Mouse (Mus musculus) thymus, postnatal 0 days (tissue): ENCODE measurements around the gene Osbpl3. TPM values are rescaled to one million over a fixed set of nuclear protein-coding genes. Genes with fewer than 3 reads are reported as not detected.

ENCODE experiments used
- DNase-seq: peaks from one replicate; pipeline ENCODE4 v3.0.0-alpha.2; 2015; ENCODE audit warnings: low spot score
- polyA plus RNA-seq: library from polyadenylated mRNA; unstranded; fragments of >200 nt; fragmentation: Nextera tagmentation; extraction: Ambion mirVana; gene quantifications from 2 replicates; pipeline ENCODE4 v1.2.1, GENCODE M21; 2015

The Osbpl3 gene
- polyA plus RNA-seq = 6.5 and 7.7 TPM in 2 replicates

GRCm38 (mm10) chr6:50455829-50456469 is at the start of gene Osbpl3:
Osbpl3 (minus strand) TSS chr6:50456201.
- peak; percentile 87 for DNase-seq

DNA sequence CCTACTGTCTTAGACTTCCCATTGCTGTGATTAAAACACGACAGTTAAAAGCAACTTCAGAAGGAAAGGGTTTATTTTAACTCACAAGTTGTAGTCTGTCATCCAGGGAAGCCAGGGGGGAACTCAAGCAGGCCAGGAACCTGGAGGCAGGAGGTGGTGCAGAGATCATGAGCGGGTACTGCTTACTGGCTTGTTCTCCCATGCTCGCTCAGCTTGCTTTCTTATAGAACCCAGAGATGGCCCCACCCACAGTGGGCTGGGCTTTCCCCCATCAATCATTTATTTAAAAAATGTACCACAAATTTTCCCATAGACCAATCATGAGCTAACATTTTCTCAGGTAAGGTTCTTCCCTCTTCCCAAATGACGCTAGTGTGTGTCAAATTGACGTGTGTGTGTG is 49.5 kb upstream of the Osbpl3 start:
- DNase-seq = no peak

DNA sequence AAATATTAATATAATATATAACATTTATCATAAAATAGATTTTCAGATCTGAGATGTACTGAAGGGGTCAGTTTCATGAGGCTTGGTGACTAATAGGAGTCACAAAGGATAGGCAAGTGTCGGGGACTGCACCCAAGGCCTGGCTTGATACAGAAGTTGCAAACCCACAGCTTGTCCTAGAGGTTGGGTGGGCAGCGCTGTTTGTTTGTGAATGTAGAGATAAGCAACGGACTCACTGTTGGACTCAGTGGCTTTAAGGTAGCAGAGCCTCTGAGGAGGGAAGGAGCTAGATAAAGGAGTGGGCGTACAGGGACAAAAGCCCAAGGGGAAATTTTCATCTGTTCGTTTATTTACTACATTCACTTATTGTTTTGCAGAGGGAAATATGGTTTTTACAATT is 48.7 kb upstream of the Osbpl3 start:
- no peak for DNase-seq

GRCm38 (mm10) chr6:50503779-50504178 is 47.8 kb upstream of the Osbpl3 start:
- DNase-seq = no peak

GRCm38 (mm10) chr6:50503031-50503430 is 47.0 kb upstream of the Osbpl3 start:
- DNase-seq = no peak

DNA sequence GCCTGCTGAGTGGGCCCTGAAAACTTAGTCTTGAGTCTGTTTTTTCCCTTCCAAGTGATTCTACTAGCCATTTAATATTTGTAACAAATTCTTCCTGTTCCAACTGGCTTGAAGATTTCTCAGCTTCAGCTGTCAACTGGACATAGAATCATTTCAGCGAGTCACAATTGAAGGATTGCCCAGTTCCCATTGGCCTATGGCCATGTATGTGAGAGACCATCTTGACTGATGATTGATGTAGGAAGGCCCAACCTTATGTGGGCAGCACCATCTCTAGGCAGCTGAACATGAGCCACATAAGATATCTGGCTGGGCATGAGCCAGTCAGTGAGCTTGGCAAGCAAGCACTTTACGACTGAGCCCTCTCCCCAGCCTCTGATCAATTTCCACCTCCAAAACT is 42.3 kb upstream of the Osbpl3 start:
- no peak for DNase-seq

GRCm38 (mm10) chr6:50490519-50490918 is 34.5 kb upstream of the Osbpl3 start:
- no peak for DNase-seq

DNA sequence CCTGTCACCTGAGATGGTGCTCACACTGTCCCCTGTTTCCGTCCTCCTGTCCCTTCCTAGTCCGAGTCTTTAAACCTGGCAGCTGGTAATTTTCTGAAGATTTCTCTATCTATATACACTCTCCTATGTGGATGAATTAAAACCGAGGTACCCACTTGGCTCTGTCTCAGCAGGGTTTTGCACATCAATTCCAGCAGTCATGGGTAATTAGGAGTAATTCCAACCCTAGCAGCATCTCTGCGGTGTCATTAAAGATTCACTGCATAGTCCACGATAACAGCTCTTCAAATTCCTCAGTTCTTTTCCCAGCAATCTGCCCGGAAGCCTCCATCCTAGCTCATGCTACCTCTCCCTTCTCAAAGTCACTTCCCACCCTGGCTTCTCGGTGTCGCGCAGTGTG is 33.4 kb upstream of the Osbpl3 start:
- DNase-seq = no peak

DNA sequence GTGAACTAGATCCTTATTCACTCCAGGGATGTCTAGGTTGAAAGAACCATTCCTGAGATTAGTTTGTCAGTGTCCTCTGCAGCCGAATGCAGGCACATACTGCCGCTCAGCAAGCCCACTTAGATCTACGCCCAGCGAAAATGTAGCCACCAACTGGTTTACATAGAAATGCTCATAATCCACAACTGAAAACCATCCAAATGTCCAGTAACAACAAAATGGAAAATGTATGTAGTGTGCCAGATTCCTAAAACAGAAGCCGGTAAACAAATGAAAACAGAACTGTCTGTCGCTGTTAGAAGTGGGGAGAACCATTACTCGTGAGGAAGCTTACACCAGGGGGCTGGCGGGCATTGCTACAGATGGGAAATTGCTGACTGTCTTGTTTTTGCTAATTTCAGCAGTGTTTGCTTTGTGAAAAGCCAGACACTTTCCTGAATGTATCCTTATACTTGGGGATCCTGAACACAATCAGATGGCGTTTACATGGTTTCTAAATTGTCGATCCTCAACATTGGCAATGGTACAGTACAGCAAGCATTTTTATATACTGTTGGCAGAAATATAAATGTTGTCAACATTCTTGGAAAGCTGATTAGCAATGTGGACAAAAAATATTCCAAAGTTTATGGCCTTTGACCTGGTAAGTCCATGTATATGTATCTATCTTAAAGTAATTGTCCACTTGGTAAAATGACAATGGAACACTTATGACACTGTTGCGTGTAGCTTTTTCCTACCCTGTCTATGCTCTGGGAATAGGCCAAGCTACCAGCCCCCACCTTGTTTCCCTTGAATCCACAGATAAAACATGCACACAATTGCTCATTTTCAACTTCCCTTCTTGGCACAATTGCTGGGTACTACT is 30.3 kb upstream of the Osbpl3 start:
- no peak for DNase-seq

- no peak for DNase-seq
Measured at GRCm38 (mm10) chr6:50483426-50483825, 27.4 kb upstream of the Osbpl3 start.

GRCm38 (mm10) chr6:50481460-50481859 is 25.5 kb upstream of the Osbpl3 start:
- no peak for DNase-seq

DNA sequence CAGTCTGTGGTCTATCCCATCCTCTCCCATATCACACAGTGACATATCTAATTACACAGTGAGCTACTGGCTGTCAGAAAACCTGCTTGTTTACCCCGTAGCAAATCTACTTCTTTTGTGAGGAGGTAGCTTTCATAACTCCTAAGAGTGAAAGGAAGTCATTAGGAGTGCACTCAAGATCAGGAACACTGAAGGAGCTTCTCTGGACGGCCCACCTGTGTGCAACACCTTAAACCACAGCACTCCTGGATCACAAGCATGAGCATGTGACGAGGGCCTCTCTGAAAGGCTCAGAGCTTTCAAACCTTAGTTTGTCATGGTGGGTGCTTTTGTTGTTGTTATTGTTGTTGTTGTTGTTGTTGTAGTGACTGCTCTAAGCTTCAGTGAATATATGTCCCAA is 10.4 kb upstream of the Osbpl3 start:
- no peak for DNase-seq

- no peak for DNase-seq
Measured at GRCm38 (mm10) chr6:50464690-50465485, 8.9 kb upstream of the Osbpl3 start.

DNA sequence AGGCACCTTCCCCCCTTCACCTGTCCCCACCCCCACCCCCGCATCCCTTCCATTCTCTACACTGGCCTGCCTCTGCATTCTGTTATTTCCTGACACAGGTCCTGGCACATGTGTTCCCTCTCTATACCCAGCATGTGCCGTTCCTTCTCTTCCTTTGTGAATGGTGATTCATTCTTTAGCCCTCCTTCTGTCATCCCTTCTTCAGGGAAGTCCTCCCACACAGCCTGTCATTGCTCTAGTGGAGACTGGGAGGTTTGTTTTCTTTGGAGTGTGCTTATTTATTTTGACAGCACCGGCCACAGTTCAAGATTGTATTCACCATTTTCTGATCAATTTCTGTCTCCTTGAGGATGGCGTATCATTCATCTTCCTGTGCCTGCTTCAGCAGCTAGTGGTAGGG is 6.0 kb upstream of the Osbpl3 start:
- DNase-seq = no peak

- no peak for DNase-seq
Measured at GRCm38 (mm10) chr6:50461585-50461984, 5.6 kb upstream of the Osbpl3 start.

- DNase-seq = no peak
Measured at GRCm38 (mm10) chr6:50460646-50461045, 4.6 kb upstream of the Osbpl3 start.

DNA sequence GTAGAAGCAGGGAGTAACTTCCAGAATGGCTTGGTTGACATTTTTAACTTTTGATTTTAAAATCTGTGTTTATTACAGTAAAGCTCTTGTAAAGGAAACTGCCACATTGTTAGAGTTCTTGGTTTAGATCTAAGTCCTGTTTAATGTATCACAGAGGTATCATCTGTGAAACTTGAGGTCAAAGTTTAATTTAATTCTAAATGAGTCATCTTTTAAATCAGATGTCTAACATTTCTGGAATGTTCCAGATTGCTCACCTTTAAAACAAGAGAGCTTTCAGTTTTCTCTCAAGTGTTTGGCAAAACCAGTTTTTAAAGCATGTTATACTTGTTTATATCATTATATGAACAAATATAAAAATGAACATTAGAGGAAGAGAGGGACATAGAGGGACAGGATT is 4.2 kb upstream of the Osbpl3 start:
- DNase-seq = no peak

DNA sequence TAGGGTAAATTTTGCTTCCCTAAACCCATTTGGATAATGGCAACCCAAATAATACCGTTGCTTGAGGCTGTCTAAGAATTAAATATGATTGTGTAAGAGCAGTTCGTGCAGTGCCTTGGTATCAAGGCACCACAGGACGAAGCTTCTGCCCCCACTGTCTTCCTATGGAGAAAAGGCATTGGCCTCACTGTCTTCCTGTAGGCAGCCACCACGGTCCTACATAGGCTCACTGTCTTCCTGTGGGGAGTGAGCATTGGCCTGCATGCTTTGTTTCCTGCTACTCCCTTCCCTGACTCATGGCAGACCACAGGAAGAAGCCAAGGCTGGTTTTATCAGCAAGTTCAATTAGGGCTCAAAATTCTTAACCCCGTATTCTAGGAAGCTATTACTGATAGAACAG is 3.3 kb upstream of the Osbpl3 start:
- no peak for DNase-seq

GRCm38 (mm10) chr6:50457551-50458348 is 1.7 kb upstream of the Osbpl3 start:
- DNase-seq = no peak

GRCm38 (mm10) chr6:50456706-50457105 is 705 bp upstream of the Osbpl3 start:
- no peak for DNase-seq
